Mouse (Mus musculus) forebrain, embryonic 11.5 days (tissue): ENCODE measurements at regions not wholly inside any gene's neighbourhood (a gene's known extent, or its start where the extent isn't known, plus 50 kb on each side); places are given as distances from the start of the nearest gene placed in this dataset.

ENCODE experiments used
- ATAC-seq: fragments of 200-750 bp; cut with Nextera tagmentation; replicated peaks from 2 replicates; pipeline ENCODE4 v1.8.0; 2017; ENCODE audit warnings: moderate TSS enrichment; ENCODE audit not compliant: low FRiP score
- DNase-seq: peaks from one replicate; pipeline ENCODE4 v3.0.0-alpha.2; 2017; ENCODE audit warnings: low spot score
- H3K27ac ChIP-seq: fragments of 300-500 bp; sonication (generic); 2 replicates; pipeline ENCODE4 v1.5.1; 2014; ENCODE audit warnings: low read depth, low read length
- H3K27me3 ChIP-seq: fragments of 300-500 bp; sonication (generic); 2 replicates; pipeline ENCODE4 v1.6.1; 2014; ENCODE audit warnings: mild to moderate bottlenecking, low read length, mixed read lengths; ENCODE audit not compliant: control insufficient read depth, insufficient read depth
- H3K36me3 ChIP-seq: fragments of 300-500 bp; sonication (generic); 2 replicates; pipeline ENCODE4 v1.6.1; 2014; ENCODE audit warnings: mild to moderate bottlenecking, low read length, moderate library complexity, mixed read lengths; ENCODE audit not compliant: control insufficient read depth, insufficient read depth
- H3K4me1 ChIP-seq: fragments of 300-500 bp; sonication (generic); replicated peaks from 2 replicates; pipeline ENCODE4 v1.6.1; 2014; ENCODE audit warnings: low read length, mixed read lengths; ENCODE audit not compliant: control insufficient read depth, insufficient read depth
- H3K4me2 ChIP-seq: fragments of 300-500 bp; sonication (generic); 2 replicates; pipeline ENCODE4 v1.6.1; 2014; ENCODE audit warnings: low read depth, mild to moderate bottlenecking, low read length, moderate library complexity, mixed read lengths; ENCODE audit not compliant: severe bottlenecking
- H3K4me3 ChIP-seq: fragments of 300-500 bp; sonication (generic); 2 replicates; pipeline ENCODE4 v1.5.1; 2014; ENCODE audit warnings: low read depth, low read length
- H3K9ac ChIP-seq: fragments of 300-500 bp; sonication (generic); 2 replicates; pipeline ENCODE4 v1.6.1; 2014; ENCODE audit warnings: low read length
- H3K9me3 ChIP-seq: fragments of 300-500 bp; sonication (generic); 2 replicates; pipeline ENCODE4 v1.6.1; 2016; ENCODE audit warnings: low read length, mixed read lengths; ENCODE audit not compliant: control insufficient read depth
- WGBS: fragments of 180-500 bp; shearing (Covaris S2); extraction: QIAGEN DNeasy Blood & Tissue Kit; methylation state at CpG from one replicate; pipeline ENCODE4 v1.1.7; 2014; 5-methylcytosine and 5-hydroxymethylcytosine counted together

GRCm38 (mm10) chr13:84356455-84356854, 134.4 kb downstream of the Tmem161b start:
- Histone ChIP-seq H3K4me2 (no peak overlapping the region), H3K36me3 (no peaks in the 10 kb centered on the region), H3K4me1 (no peaks in the 10 kb centered on the region), H3K27ac (no peak overlapping the region), H3K9ac (no peak overlapping the region), H3K4me3 (no peak overlapping the region), H3K27me3 (no peaks in the 10 kb centered on the region), H3K9me3 (no peaks in the 10 kb centered on the region)
- 29% methylated on average over 2 of the region's 2 CpGs for WGBS
- DNase-seq (no peak), ATAC-seq (no peak)

GRCm38 (mm10) chr13:84360536-84360935, 138.4 kb downstream of the Tmem161b start:
- no peak overlapping the region for H3K4me2 ChIP-seq
- H3K27ac ChIP-seq: no peak overlapping the region
- H3K9me3 ChIP-seq: no peaks in the 10 kb centered on the region; the same call in 1 of the 2 replicates
- no peaks in the 10 kb centered on the region for H3K36me3 ChIP-seq
- WGBS: 94% methylated on average over 2 of the region's 2 CpGs
- H3K4me1 ChIP-seq: no peaks in the 10 kb centered on the region
- H3K27me3 ChIP-seq: no peaks in the 10 kb centered on the region
- DNase-seq (no peak), ATAC-seq (no peak)
- H3K9ac ChIP-seq: no peak overlapping the region
- no peak overlapping the region for H3K4me3 ChIP-seq

- Histone ChIP-seq H3K4me2 (no peak overlapping the region), H3K9me3 (peaks cover 4% of the 10 kb centered on the region; the same call in 1 of the 2 replicates), H3K36me3 (no peaks in the 10 kb centered on the region), H3K4me1 (no peaks in the 10 kb centered on the region), H3K27me3 (no peaks in the 10 kb centered on the region), H3K4me3 (no peak overlapping the region), H3K27ac (no peak overlapping the region), H3K9ac (no peak overlapping the region)
- WGBS: 90% methylated on average over 4 of the region's 4 CpGs
- DNase-seq (no peak), ATAC-seq (no peak)
Measured at GRCm38 (mm10) chr13:84364069-84364468, 142.0 kb downstream of the Tmem161b start.

DNA sequence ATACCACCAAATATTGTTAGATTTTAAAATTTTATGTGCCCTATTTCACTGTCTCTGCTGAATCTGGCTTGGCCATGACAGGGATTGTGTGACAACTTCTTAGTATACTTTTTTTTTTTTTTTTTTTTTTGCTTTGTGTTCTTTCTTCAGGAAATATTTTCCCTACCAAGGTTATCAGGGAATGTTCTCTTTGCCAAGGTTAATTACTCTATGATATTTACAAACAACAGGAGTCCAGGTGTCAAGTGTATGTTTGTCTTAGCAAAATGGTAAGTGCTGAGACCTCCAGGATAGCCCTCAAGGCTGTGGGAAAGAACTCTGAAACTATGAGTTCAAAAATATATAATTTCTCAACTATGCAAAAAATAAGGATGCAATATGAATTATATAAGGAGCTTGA, 143.4 kb downstream of the Tmem161b start:
- Histone ChIP-seq H3K4me3 (no peak overlapping the region), H3K4me2 (no peak overlapping the region), H3K27me3 (no peaks in the 10 kb centered on the region), H3K36me3 (no peaks in the 10 kb centered on the region), H3K9ac (no peak overlapping the region), H3K4me1 (no peaks in the 10 kb centered on the region), H3K27ac (no peak overlapping the region), H3K9me3 (peaks cover 4% of the 10 kb centered on the region; the same call in 1 of the 2 replicates)
- ATAC-seq (no peak), DNase-seq (no peak)

- DNase-seq: no peak
- H3K4me2 ChIP-seq: no peak overlapping the region
Measured at GRCm38 (mm10) chr13:84366017-84366416, 143.9 kb downstream of the Tmem161b start.

GRCm38 (mm10) chr13:84366839-84367238, 144.7 kb downstream of the Tmem161b start:
- ATAC-seq (no peak), DNase-seq (no peak)
- WGBS: 100% methylated on average over 1 of the region's 1 CpGs
- no peak overlapping the region for H3K4me2 ChIP-seq
- H3K4me3 ChIP-seq: no peak overlapping the region
- H3K36me3 ChIP-seq: no peaks in the 10 kb centered on the region
- no peak overlapping the region for H3K9ac ChIP-seq
- H3K4me1 ChIP-seq: no peaks in the 10 kb centered on the region
- no peak overlapping the region for H3K27ac ChIP-seq
- H3K27me3 ChIP-seq: no peaks in the 10 kb centered on the region
- peaks cover 4% of the 10 kb centered on the region; the same call in 1 of the 2 replicates for H3K9me3 ChIP-seq

More at GRCm38 (mm10) chr13:84366017-84366416, 143.9 kb downstream of the Tmem161b start:
- ATAC-seq: no peak
- Histone ChIP-seq H3K4me1 (no peaks in the 10 kb centered on the region), H3K27me3 (no peaks in the 10 kb centered on the region), H3K4me3 (no peak overlapping the region), H3K9ac (no peak overlapping the region), H3K27ac (no peak overlapping the region), H3K36me3 (no peaks in the 10 kb centered on the region), H3K9me3 (peaks cover 4% of the 10 kb centered on the region; the same call in 1 of the 2 replicates)

- H3K27me3 ChIP-seq: no peaks in the 10 kb centered on the region
- H3K27ac ChIP-seq: no peak overlapping the region
- H3K9ac ChIP-seq: no peak overlapping the region
- no peaks in the 10 kb centered on the region for H3K36me3 ChIP-seq
- no peaks in the 10 kb centered on the region for H3K4me1 ChIP-seq
- H3K4me3 ChIP-seq: no peak overlapping the region
- no peak for ATAC-seq
- no peak overlapping the region for H3K4me2 ChIP-seq
- H3K9me3 ChIP-seq: peaks cover 4% of the 10 kb centered on the region; the same call in 1 of the 2 replicates
- WGBS: 90% methylated on average over 2 of the region's 2 CpGs
- DNase-seq: no peak
Measured at GRCm38 (mm10) chr13:84368225-84368624, 146.1 kb downstream of the Tmem161b start.

DNA sequence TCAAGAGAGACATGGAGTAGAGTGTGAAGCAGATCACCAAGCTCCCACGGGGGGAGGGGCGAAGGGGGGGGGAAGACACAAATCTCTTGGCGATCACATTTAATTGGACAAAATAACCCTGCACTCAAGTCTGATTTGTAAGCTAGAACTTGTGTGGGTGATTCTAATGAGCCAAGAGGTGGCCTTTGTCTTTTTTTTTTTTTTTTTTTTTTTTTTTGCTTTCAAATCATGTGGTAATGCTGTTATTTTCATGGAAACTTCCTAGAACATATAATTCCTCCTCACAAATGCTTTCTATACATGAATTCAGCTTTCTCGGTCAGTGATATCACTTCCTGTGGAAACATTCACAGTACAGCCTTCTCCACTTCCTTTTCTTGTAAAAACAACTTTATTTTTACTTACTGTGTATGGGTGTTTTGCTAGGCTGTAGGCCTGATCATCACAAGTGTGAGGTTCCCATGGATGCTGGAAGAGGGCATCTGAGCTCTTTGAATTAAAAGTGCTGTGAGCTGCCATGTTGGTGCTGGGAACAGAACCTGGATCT, 152.7 kb downstream of the Tmem161b start:
- DNase-seq (no peak), ATAC-seq (no peak)
- Histone ChIP-seq H3K4me1 (no peaks in the 10 kb centered on the region), H3K36me3 (no peaks in the 10 kb centered on the region), H3K27me3 (no peaks in the 10 kb centered on the region), H3K9ac (no peak overlapping the region), H3K9me3 (no peaks in the 10 kb centered on the region), H3K27ac (no peak overlapping the region), H3K4me3 (no peak overlapping the region), H3K4me2 (no peak overlapping the region)
- WGBS: 87% methylated on average over 4 of the region's 4 CpGs

- ATAC-seq: no peak
- 91% methylated on average over 4 of the region's 4 CpGs for WGBS
- Histone ChIP-seq H3K27me3 (no peaks in the 10 kb centered on the region), H3K27ac (no peak overlapping the region), H3K9me3 (no peaks in the 10 kb centered on the region), H3K9ac (no peak overlapping the region), H3K4me2 (no peak overlapping the region), H3K36me3 (no peaks in the 10 kb centered on the region), H3K4me3 (no peak overlapping the region), H3K4me1 (no peaks in the 10 kb centered on the region)
- DNase-seq: no peak
Measured at GRCm38 (mm10) chr13:84375941-84376340, 153.8 kb downstream of the Tmem161b start.
